Mouse (Mus musculus): ENCODE measurements around the gene Gm8909. TPM values are rescaled to one million over a fixed set of nuclear protein-coding genes. Genes with fewer than 3 reads are reported as not detected.
"Not testable (repeated sequence)": the region's sequence is repeated elsewhere in the genome, so short reads cannot be mapped to it uniquely, and the experiment has no call there.

Gm8909 gene
- total RNA-seq, 4 experiments from 2014 or later: 0.40 to 1.2 TPM; not detected in 2

- DNase-seq: no peak
Observed at GRCm38 (mm10) chr17:36161129-36162051, 6.9 kb downstream of the Gm8909 start.

GRCm38 (mm10) chr17:36158264-36158663, 10.1 kb downstream of the Gm8909 start:
- DNase-seq: not testable (repeated sequence)

DNA sequence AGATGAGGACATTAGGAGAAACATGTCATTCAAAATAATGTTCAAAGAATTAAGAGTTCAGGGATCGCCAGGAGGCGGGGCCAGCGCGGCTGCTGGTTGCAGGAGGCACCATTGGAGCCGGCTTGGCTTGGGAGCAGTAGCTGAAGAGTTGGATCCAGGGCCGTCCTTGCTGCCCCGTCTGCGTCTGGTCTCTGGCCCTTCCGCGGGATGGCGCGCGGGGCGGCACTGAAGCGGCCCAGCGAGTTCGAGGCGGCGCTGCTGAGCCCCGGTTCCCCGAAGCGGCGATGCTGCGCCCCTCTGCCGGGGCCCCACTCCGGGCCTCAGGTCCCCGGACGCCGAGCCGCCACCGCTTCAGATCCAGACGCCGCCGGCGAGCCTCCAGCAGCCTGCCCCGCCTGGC, 10.6 kb downstream of the Gm8909 start:
- not testable (repeated sequence) for DNase-seq

GRCm38 (mm10) chr17:36154271-36155149, 13.8 kb downstream of the Gm8909 start:
- no peak for DNase-seq

- not testable (repeated sequence) for DNase-seq
Observed at GRCm38 (mm10) chr17:36151200-36151599, 17.1 kb downstream of the Gm8909 start.

GRCm38 (mm10) chr17:36148468-36148867, 19.9 kb downstream of the Gm8909 start:
- not testable (repeated sequence) for DNase-seq

- DNase-seq: not testable (repeated sequence)
Observed at GRCm38 (mm10) chr17:36146937-36147336, 21.4 kb downstream of the Gm8909 start.

GRCm38 (mm10) chr17:36145861-36146156, 22.5 kb downstream of the Gm8909 start:
- DNase-seq: not testable (repeated sequence)

DNA sequence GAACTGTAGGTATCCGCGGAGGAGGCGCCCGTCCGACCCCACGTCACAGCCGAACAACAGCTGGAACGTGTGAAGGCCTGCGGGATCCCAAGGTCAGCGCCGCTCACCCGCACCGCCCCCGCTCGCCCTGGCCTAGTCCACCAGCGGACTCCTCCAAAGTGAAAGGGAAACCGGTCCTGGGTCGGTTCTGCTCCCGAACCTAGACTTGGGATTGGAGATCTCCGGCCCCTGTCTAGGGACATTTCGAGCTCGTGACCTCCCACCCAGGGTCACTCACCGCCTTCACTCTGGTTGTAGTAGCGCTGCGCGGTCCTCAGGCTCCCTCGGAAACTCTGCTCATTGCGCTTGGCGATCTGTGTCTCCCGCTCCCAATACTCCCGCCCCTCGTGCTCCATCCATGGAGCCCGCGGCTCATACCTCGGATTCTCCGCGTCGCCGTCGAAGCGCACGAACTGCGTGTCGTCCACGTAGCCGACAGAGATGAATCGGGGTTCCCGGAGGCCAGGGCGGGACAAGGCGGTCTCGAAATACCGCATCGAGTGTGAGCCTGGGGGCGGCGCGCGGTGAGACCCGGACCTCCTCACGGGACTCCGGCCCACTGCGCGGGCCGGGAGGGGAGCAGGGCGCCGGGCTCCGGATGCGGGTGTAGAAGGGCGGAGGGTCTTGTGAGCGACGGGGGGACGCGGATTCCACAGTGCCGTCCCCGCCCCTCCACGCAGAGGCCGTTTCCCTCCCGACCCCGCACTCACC, 23.1 kb downstream of the Gm8909 start:
- no peak for DNase-seq

DNA sequence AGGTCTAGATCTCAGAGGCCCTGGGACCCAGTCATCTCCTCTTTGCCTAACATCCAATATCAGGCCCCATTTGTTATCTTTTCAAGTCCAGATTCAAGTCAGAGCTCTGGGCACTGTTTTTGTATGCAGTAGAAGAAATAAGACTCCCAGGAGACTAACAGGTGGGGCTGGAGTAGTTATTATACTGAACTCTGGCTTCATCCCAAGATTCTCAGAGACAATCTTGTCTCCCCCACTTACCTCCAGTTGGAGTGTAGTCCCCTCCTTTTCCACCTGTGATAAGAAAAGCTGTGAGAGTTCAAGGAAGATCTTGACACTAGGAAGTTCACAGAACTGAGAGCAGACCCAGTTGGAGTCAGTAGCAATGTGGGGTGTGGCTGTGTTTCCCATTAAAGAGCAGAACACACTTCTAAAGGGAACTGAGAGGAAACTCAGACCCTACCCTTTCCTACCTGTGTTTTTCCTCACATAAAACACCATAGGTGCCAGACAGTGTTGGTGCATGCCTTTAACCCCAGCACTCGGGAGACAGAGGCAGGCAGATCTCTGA, 32.0 kb downstream of the Gm8909 start:
- DNase-seq: not testable (repeated sequence)

- DNase-seq: not testable (repeated sequence)
Observed at GRCm38 (mm10) chr17:36135421-36136231, 32.7 kb downstream of the Gm8909 start.

- DNase-seq: no peak
Observed at GRCm38 (mm10) chr17:36131516-36132265, 36.6 kb downstream of the Gm8909 start.

DNA sequence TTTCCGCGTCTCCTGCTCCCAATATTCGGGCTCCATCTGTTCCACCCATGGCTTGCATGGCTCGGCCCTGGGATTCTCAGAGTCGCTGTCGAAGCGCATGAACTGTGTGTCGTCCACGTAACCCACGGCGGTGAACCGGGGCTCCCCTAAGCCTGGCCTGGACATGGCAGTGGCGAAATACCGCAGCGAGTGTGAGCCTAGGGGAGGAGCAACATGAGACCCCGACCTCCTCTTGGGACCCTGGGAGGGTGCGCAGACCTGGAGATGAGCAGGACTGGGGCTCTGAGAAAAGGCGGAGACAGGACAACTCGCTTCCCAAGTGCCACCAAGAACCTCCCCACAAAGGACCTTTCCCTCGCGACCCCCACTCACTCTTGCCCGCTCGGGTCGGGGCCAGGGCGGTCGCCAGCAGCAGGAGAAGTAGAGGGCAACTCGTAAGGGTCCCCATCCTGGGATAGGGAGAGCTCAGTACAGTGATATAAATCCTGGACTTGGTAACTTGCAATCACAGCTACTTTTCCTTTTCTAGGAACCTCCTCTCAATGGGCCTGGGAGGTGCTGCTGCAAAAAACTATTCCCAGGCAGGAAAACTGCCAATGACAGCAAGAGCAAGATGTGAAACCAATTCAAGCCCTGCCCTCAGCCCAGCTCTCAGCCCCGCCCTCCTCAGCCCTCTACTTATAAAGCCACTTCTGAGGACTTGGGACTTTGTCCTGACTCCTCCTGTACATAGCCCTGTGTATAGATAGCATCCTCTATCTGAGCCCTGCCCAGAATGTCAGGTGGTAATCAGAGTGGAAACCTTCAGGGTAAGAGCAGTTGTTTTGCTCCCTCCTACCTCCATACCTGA, 39.1 kb downstream of the Gm8909 start, which contains the start of gene Gm7030:
Gene Gm7030, minus strand, starts transcription at position 458 of the 850 bp plus-strand sequence.
- DNase-seq: not testable (repeated sequence)

DNA sequence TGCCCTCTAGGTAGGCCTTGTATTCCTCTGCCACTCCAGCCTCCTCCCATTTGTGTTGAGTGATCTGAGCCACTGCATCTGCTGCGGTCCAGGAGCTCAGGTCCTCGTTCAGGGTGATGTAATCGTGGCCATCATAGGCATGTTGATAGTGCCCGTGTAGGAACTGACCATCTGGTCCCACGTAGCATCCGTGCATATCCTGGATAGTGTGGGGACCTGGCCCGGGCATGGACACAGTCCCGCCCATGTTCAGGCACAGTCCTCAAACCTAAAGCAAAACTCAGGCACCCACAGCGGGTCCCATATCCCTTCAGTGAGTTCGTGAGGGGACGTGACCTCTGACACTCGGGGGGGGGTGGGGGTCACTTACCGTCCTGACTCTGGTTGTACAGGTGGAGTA, 39.8 kb downstream of the Gm8909 start:
- not testable (repeated sequence) for DNase-seq

- not testable (repeated sequence) for DNase-seq
Observed at GRCm38 (mm10) chr17:36124111-36124510, 44.2 kb downstream of the Gm8909 start.

- peak; percentile 63 for DNase-seq
Observed at GRCm38 (mm10) chr17:36121352-36122020, 46.9 kb downstream of the Gm8909 start, which contains the start of gene Gm19684. Gm19684 (plus strand) TSS chr17:36121678.

DNA sequence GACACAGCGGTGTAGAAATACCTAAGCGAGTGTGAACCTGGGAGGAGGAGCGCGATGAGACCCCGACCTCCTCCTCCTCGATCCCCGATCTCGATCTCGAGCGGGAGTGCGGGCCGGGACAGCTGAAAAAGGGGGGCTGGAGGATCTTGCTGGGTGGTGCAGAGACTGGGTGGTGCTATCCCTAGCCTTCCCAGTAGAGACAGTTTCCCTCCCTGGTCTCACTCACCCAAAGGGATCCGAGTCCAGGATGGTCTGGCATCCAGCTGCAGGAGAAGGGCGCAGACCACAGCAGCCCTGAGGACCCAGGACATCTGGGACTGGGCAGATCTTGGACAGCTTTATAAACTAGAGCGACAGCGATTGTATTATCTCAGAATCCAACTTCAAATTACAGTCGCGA, 47.5 kb downstream of the Gm8909 start:
- DNase-seq: not testable (repeated sequence)

DNA sequence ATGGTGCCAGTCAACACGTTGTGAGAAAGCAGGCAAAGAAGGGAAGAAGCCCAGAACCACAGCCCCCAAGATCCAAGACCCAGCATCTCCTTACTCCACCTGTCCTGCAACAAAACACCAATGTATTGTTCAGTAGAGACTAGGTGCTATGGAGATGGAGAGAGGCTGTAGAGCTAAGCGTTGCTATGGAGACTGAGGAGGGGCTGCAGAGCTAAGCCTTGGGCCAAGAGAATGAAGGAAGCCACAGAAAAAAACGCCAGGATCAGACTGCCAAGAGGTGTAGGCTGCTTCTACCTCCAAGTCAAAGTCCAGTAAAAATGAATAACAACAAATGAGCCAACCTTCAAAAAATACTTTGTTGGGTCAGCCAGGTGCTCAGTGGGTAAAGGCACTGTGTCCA, 51.8 kb downstream of the Gm8909 start:
- not testable (repeated sequence) for DNase-seq
